Mouse (Mus musculus) adrenal gland, postnatal 25 days (tissue): Measurements from ENCODE around the gene Gm14180. TPM values are rescaled to one million over a fixed set of nuclear protein-coding genes. Genes with fewer than 3 reads are reported as not detected.
A peak's percentile ranks its signal among the peaks of the same experiment; 100 is the strongest.
"Not testable (repeated sequence)": the region's sequence is repeated elsewhere in the genome, so short reads cannot be mapped to it uniquely, and the experiment has no call there.

Experiments
- DNase-seq: peaks from one replicate; pipeline ENCODE4 v3.0.0; 2021; ENCODE audit warnings: mixed read lengths
- long read RNA-seq: library from polyadenylated mRNA; stranded (forward); transcript quantifications from one replicate; pipeline ENCODE4 v2.0.0, GENCODE M21; 2021
- total RNA-seq: library from RNA; stranded (reverse); gene quantifications from 2 replicates; pipeline ENCODE4 v1.2.3, GENCODE M21; 2021

The Gm14180 gene
- total RNA-seq = not detected in 2 replicates
- long read RNA-seq = 0 reads

GRCm38 (mm10) chr11:99734190-99734589, at the start of gene Gm14180:
Gm14180 (minus strand) TSS chr11:99734290.
- DNase-seq = no peak

GRCm38 (mm10) chr11:99780604-99781003, 46.5 kb upstream of the Gm14180 start, which contains the start of gene Krtap4-8:
Krtap4-8 (minus strand) TSS chr11:99780704.
- no peak for DNase-seq

- DNase-seq = no peak
These were observed 44.3 kb upstream of the Gm14180 start for GRCm38 (mm10) chr11:99778401-99778800.

DNA sequence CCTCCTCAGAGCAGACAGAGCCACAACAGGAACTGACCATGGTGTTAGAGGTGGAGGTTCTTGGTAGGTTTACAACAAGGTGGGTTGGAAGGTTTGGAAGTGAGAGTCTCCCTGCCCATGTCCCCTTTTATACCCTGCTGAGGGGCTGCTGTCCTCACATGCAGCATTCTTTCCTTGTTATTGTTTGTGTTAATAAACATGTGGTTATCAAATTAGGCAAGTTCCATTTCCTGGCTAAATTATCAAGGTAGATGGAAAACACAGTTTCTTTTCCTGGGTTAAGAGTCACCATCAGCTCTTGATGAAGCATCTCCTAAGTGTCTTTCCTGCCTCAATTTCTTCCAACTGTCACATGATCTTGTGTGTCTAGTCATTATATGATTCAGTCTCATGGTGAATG, 38.7 kb upstream of the Gm14180 start, which contains the start of gene Gm11595:
Gene Gm11595, minus strand, starts transcription at position 101 of the 400 bp plus-strand sequence.
- DNase-seq = not testable (repeated sequence)

- no peak for DNase-seq
These were observed 34.3 kb upstream of the Gm14180 start for GRCm38 (mm10) chr11:99768410-99768809.

DNA sequence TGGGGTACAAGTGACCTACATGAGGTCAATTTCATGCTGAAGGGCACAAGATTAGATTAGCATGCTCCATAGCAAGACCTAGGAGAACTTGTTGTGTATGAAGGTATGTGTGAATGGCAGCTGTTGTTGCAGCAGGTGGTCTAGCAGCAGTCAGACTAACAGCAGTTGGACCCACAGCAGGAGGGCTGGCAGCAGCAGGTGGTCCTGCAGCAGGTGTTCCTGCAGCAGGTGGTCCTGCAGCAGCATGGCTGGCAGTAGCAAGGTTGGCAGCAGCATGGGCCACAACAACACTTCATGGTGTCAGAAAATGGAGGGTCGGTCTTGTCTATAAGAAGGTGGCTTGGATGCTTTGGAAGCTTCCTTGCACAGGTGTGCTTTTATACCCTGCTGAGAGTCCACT, 24.8 kb upstream of the Gm14180 start:
- DNase-seq = no peak

DNA sequence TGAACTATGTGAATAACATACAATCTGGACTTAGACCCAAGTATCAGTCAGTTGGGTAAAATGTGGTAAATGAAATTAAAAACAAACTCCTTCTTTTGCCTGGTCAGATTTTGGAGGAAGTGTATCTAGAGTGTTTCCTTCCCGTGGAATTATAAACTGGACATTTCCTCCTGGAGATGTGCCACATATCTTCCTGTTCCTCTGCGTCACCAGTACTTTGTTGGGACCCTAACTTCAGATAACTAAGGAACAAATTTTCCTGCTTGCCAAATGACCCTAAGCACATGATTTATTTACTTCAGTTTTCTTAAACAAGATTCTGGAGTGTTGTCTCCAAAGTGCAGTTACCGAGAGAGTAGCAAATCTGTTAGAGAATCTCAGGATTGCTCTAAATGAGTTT, 9.9 kb upstream of the Gm14180 start:
- DNase-seq = no peak

- DNase-seq = peak; percentile 2
These were observed 10.0 kb downstream of the Gm14180 start for GRCm38 (mm10) chr11:99724061-99724460.

GRCm38 (mm10) chr11:99718759-99719158, 15.3 kb downstream of the Gm14180 start:
- no peak for DNase-seq

- DNase-seq = no peak
These were observed 43.6 kb downstream of the Gm14180 start, which contains the start of gene Gm14190 for GRCm38 (mm10) chr11:99690463-99690862. Gm14190 (minus strand) TSS chr11:99690740.

GRCm38 (mm10) chr11:99685235-99685634, 48.9 kb downstream of the Gm14180 start:
- DNase-seq = not testable (repeated sequence)

Other genes starting within 250 kb of the Gm14180 start
- gene Krt23, start 241.2 kb downstream of the Gm14180 start, total RNA-seq = not detected in 2 replicates
- gene Krt39, start 213.0 kb downstream of the Gm14180 start, total RNA-seq = not detected in 2 replicates
- not detected in 2 replicates for gene Krt40, start 191.1 kb downstream of the Gm14180 start, total RNA-seq
- gene Krtap3-3, start 183.4 kb downstream of the Gm14180 start, total RNA-seq = not detected in 2 replicates
- gene Krtap3-2, start 177.4 kb downstream of the Gm14180 start, total RNA-seq = not detected in 2 replicates
- gene Gm11939, start 174.8 kb downstream of the Gm14180 start, total RNA-seq = not detected in 2 replicates
- not detected in 2 replicates for gene Krtap3-1, start 167.7 kb downstream of the Gm14180 start, total RNA-seq
- gene Krtap1-5, start 153.3 kb downstream of the Gm14180 start, total RNA-seq = not detected in 2 replicates
- gene Krtap1-4, start 150.6 kb downstream of the Gm14180 start, total RNA-seq = not detected in 2 replicates
- not detected in 2 replicates for gene Krtap1-3, start 143.0 kb downstream of the Gm14180 start, total RNA-seq
- not detected in 2 replicates for gene Krtap9-3, start 136.2 kb downstream of the Gm14180 start, total RNA-seq
- gene Gm11938, start 131.0 kb downstream of the Gm14180 start, total RNA-seq = not detected in 2 replicates
- gene Gm11937, start 124.1 kb downstream of the Gm14180 start, total RNA-seq = not detected in 2 replicates
- not detected in 2 replicates for gene Krtap2-4, start 119.4 kb downstream of the Gm14180 start, total RNA-seq
- gene Gm11562, start 113.9 kb downstream of the Gm14180 start, total RNA-seq = not detected in 2 replicates
- not detected in 2 replicates for gene Krtap4-1, start 106.1 kb downstream of the Gm14180 start, total RNA-seq
- not detected in 2 replicates for gene Krtap4-2, start 99.2 kb downstream of the Gm14180 start, total RNA-seq
- not detected in 2 replicates for gene Krtap4-7, start 90.2 kb downstream of the Gm14180 start, total RNA-seq
- not detected in 2 replicates for gene Gm11555, start 84.1 kb downstream of the Gm14180 start, total RNA-seq
- not detected in 2 replicates for gene Gm11563, start 75.3 kb downstream of the Gm14180 start, total RNA-seq
- not detected in 2 replicates for gene Krtap4-6, start 68.3 kb downstream of the Gm14180 start, total RNA-seq
- gene Gm14190, start 43.5 kb downstream of the Gm14180 start, total RNA-seq = not detected in 2 replicates
- not detected in 2 replicates for gene Gm11595, start 38.6 kb upstream of the Gm14180 start, total RNA-seq
- not detected in 2 replicates for gene Krtap4-8, start 46.4 kb upstream of the Gm14180 start, total RNA-seq
- gene Krtap4-9, start 50.9 kb upstream of the Gm14180 start, total RNA-seq = not detected in 2 replicates
- gene Gm11596, start 59.2 kb upstream of the Gm14180 start, total RNA-seq = not detected in 2 replicates
- not detected in 2 replicates for gene Gm11569, start 64.6 kb upstream of the Gm14180 start, total RNA-seq
- not detected in 2 replicates for gene Gm11554, start 70.2 kb upstream of the Gm14180 start, total RNA-seq
- gene Krtap4-13, start 75.6 kb upstream of the Gm14180 start, total RNA-seq = not detected in 2 replicates
- gene Gm11564, start 81.4 kb upstream of the Gm14180 start, total RNA-seq = not detected in 2 replicates
- gene 2300003K06Rik, start 103.8 kb upstream of the Gm14180 start, total RNA-seq = not detected in 2 replicates
- not detected in 2 replicates for gene Krtap4-16, start 117.3 kb upstream of the Gm14180 start, total RNA-seq
- gene Gm11568, start 123.6 kb upstream of the Gm14180 start, total RNA-seq = not detected in 2 replicates
- not detected in 2 replicates for gene Gm11559, start 130.2 kb upstream of the Gm14180 start, total RNA-seq
- not detected in 2 replicates for gene Krtap9-1, start 139.1 kb upstream of the Gm14180 start, total RNA-seq
- gene Gm11567, start 144.9 kb upstream of the Gm14180 start, total RNA-seq = not detected in 2 replicates
- gene Krtap31-1, start 173.6 kb upstream of the Gm14180 start, total RNA-seq = not detected in 2 replicates
- gene Gm11565, start 180.5 kb upstream of the Gm14180 start, total RNA-seq = not detected in 2 replicates
- not detected in 2 replicates for gene Krtap31-2, start 202.0 kb upstream of the Gm14180 start, total RNA-seq
- gene Krtap9-5, start 214.2 kb upstream of the Gm14180 start, total RNA-seq = not detected in 2 replicates
- not detected in 2 replicates for gene Krtap29-1, start 244.8 kb upstream of the Gm14180 start, total RNA-seq